Mouse (Mus musculus) embryonic facial prominence, embryonic 11.5 days (tissue): Measurements from ENCODE around the gene Sphk2. TPM values are rescaled to one million over a fixed set of nuclear protein-coding genes. Genes with fewer than 3 reads are reported as not detected.
A peak's percentile ranks its signal among the peaks of the same experiment; 100 is the strongest.

ENCODE experiments used
- ATAC-seq: fragments of 200-750 bp; cut with Nextera tagmentation; replicated peaks from 2 replicates; pipeline ENCODE4 v1.8.0; 2017; ENCODE audit warnings: low read depth; ENCODE audit not compliant: insufficient number of reproducible peaks, low FRiP score, low TSS enrichment
- DNase-seq: peaks from one replicate; pipeline ENCODE4 v3.0.0-alpha.2; 2015; ENCODE audit warnings: low spot score
- H3K27ac ChIP-seq: fragments of 300-500 bp; sonication (generic); replicated peaks from 2 replicates; pipeline ENCODE4 v1.5.1; 2014; ENCODE audit warnings: mild to moderate bottlenecking, low read depth, low read length, control low read depth
- H3K27me3 ChIP-seq: fragments of 300-500 bp; sonication (generic); 2 replicates; pipeline ENCODE4 v1.6.1; 2014; ENCODE audit warnings: mild to moderate bottlenecking, low read length, moderate library complexity, mixed read lengths; ENCODE audit not compliant: control insufficient read depth, insufficient read depth
- H3K36me3 ChIP-seq: fragments of 300-500 bp; sonication (generic); replicated peaks from 2 replicates; pipeline ENCODE4 v1.6.1; 2014; ENCODE audit warnings: low read depth, mild to moderate bottlenecking, low read length, moderate library complexity, mixed read lengths; ENCODE audit not compliant: control insufficient read depth, insufficient read depth
- H3K4me1 ChIP-seq: fragments of 300-500 bp; sonication (generic); 2 replicates; pipeline ENCODE4 v1.6.1; 2014; ENCODE audit warnings: low read length, mixed read lengths; ENCODE audit not compliant: control insufficient read depth, insufficient read depth
- H3K4me2 ChIP-seq: fragments of 300-500 bp; sonication (generic); 2 replicates; pipeline ENCODE4 v1.6.1; 2014; ENCODE audit warnings: low read depth, mild to moderate bottlenecking, control low read depth, low read length, moderate library complexity
- H3K4me3 ChIP-seq: fragments of 300-500 bp; sonication (generic); 2 replicates; pipeline ENCODE4 v1.5.1; 2014; ENCODE audit warnings: low read depth, low read length, control low read depth
- H3K9ac ChIP-seq: fragments of 300-500 bp; sonication (generic); replicated peaks from 2 replicates; pipeline ENCODE4 v1.6.1; 2014; ENCODE audit warnings: mild to moderate bottlenecking, control low read depth, low read length
- H3K9me3 ChIP-seq: fragments of 300-500 bp; sonication (generic); replicated peaks from 2 replicates; pipeline ENCODE4 v1.6.1; 2016; ENCODE audit warnings: mild to moderate bottlenecking, low read length, inconsistent platforms, mixed read lengths; ENCODE audit not compliant: control insufficient read depth
- WGBS: fragments of 180-500 bp; shearing (Covaris S2); extraction: QIAGEN DNeasy Blood & Tissue Kit; methylation state at CpG from one replicate; pipeline ENCODE4 v1.1.7; 2014; 5-methylcytosine and 5-hydroxymethylcytosine counted together
- polyA plus RNA-seq: library from polyadenylated mRNA; unstranded; fragments of >200 nt; fragmentation: Nextera tagmentation; extraction: Ambion mirVana; gene quantifications from 2 replicates; pipeline ENCODE4 v1.2.1, GENCODE M21; 2014

The Sphk2 gene
- polyA plus RNA-seq, 1 experiment from 2014 or later = 14.9 TPM

DNA sequence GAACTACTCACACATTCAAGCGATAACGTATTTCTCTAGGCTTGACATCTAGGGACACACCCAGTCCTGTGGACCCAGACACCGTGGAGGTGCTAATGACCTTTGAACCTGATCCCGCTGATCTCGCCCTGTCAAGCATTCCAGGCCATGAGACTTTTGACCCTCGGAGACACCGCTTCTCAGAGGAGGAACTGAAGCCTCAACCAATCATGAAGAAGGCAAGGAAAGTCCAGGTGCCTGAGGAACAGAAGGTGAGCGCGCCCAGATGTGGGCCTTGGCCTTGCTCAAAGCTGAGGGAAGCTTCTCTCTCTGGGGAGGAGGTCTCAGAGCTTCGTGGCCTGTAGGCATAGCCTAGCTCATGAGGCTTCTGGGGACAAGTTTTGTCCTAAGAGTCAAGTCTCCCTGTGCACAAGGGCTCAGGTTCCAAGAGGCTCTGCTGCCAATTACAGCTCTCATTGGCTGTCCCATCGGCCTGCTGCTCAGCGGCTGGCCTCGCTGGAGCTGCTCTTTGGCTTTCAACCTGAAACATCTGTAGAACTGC lies 9.5 kb downstream of the Sphk2 start:
- Histone ChIP-seq H3K9ac (no peak overlapping the region), H3K27ac (0 out of 2 replicates have a peak overlapping the region, but pooled peaks have one; percentile 31), H3K9me3 (no peaks in the 10 kb centered on the region), H3K27me3 (no peaks in the 10 kb centered on the region), H3K4me2 (peak overlapping the region; percentile 95), H3K4me1 (peaks cover 15% of the 10 kb centered on the region), H3K4me3 (no peak overlapping the region), H3K36me3 (peaks cover 11% of the 10 kb centered on the region)
- DNase-seq = peak; percentile 48
- WGBS = 41% methylated on average over 13 of the region's 13 CpGs
- no peak for ATAC-seq

DNA sequence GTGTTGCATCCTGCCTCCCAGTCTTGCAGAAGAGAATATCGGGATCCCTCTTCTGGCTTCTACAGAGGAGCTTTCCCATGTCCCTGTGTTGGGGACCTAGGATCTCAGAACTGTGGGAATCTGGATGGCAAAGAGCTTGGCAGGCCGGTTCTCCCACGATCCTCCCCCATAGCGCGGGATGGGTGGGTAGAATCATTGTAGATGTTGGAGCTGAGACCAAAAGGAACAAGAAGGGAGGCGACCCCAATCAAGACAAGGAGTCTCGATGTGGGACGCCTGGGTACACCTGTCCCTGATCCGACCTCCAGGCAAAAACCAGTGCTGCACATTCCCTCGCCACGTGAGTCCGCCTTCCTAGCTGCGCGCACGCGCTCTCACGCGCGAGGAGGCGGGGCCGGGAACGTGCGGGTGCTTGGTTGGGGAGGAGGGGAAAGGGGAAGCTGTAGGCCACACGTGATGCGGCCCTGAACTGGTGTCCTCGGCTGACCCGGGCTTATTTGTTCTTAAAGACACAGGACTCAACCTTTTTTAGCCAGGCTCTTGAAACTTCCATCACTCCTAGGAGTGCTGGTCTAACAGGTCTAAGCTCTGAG lies 10.3 kb downstream of the Sphk2 start:
- Histone ChIP-seq H3K27ac (peak overlapping the region; percentile 31), H3K27me3 (no peaks in the 10 kb centered on the region), H3K9ac (peak overlapping the region; percentile 29), H3K4me3 (peak overlapping the region; percentile 56), H3K9me3 (no peaks in the 10 kb centered on the region), H3K4me2 (peak overlapping the region; percentile 95), H3K4me1 (peaks cover 15% of the 10 kb centered on the region), H3K36me3 (peaks cover 7% of the 10 kb centered on the region)
- under 1% methylated on average over 27 of the region's 27 CpGs for WGBS
- DNase-seq (peak; percentile 91), ATAC-seq (no peak)

DNA sequence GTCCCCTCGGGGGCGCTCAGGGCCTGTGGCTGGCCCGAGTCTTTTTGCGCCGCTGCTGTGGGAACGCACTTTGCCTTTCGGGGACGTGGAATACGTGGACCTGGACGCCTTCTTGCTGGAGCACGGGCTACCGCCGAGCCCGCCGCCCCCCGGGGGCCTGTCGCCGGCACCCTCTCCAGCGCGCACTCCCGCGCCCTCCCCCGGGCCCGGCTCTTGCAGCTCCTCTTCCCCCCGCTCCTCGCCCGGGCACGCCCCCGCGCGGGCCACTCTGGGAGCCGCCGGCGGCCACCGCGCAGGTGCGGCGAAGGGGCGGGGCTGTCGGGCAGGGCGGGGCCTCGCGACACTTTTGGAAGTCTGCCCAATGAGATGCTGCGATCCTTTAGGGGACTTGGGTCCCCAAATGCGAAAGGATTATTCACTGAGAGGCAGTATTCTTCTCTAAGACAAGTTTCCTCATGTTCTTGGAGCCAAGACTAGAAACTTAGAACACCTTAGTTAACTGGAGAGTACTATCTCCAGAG lies 11.0 kb downstream of the Sphk2 start:
- Histone ChIP-seq H3K27me3 (no peaks in the 10 kb centered on the region), H3K4me3 (peak overlapping the region; percentile 56), H3K4me1 (peaks cover 15% of the 10 kb centered on the region), H3K27ac (peak overlapping the region; percentile 31; the same call in 1 of the 2 replicates), H3K9ac (peak overlapping the region; percentile 64), H3K4me2 (peak overlapping the region; percentile 95), H3K9me3 (no peaks in the 10 kb centered on the region), H3K36me3 (peaks cover under 1% of the 10 kb centered on the region)
- DNase-seq = peak; percentile 86
- WGBS = under 1% methylated on average over 42 of the region's 45 CpGs
- no peak for ATAC-seq

DNA sequence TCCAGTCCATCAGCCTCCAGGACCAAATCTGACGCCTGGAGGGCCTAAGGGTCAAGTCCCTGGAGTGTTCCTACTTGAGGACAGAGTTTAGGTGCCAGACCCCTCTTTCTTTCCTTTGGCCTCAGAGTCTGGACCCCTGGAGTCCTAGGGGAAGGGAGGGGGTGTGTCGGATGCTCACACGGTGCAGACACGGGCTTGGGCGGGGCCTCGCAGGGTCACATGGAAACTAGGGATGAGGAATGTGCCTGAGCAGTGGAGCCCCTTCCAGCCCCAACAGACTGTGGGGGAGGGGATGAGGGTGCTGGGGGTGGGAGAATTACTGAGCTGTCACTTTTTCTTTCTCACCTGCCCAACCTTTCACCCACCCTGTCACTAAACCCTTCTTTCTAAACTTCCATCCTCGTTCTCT lies 11.9 kb downstream of the Sphk2 start:
- Histone ChIP-seq H3K4me1 (peaks cover 15% of the 10 kb centered on the region), H3K9ac (peak overlapping the region; percentile 64), H3K4me3 (peak overlapping the region; percentile 56), H3K9me3 (no peaks in the 10 kb centered on the region), H3K4me2 (peak overlapping the region; percentile 95), H3K27ac (no peak overlapping the region), H3K27me3 (no peaks in the 10 kb centered on the region; the same call in 1 of the 2 replicates), H3K36me3 (no peaks in the 10 kb centered on the region)
- DNase-seq (peak; percentile 72), ATAC-seq (no peak)
- WGBS = 0% methylated on average over 7 of the region's 7 CpGs

DNA sequence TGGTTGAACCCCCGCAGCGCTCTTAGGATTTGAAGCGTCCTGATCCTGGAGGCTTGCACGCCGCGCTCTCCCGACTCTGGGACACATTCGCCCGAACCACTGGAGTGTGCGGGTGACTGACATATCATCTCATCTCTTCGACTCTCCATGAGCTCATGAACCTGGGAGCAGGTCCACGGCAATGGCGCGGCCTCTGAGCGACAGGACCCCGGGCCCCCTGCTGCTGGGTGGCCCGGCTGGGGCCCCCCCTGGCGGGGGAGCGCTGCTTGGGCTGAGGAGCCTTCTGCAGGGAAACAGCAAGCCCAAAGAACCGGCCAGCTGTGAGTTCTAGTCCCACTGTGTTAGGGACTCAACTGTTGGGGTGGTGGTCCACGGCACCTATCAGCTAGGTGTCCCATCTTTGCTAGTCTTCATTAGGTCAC lies 12.3 kb downstream of the Sphk2 start:
- peak; percentile 49 for DNase-seq
- H3K4me1 ChIP-seq = peaks cover 18% of the 10 kb centered on the region
- WGBS = 0% methylated on average over 21 of the region's 21 CpGs

DNA sequence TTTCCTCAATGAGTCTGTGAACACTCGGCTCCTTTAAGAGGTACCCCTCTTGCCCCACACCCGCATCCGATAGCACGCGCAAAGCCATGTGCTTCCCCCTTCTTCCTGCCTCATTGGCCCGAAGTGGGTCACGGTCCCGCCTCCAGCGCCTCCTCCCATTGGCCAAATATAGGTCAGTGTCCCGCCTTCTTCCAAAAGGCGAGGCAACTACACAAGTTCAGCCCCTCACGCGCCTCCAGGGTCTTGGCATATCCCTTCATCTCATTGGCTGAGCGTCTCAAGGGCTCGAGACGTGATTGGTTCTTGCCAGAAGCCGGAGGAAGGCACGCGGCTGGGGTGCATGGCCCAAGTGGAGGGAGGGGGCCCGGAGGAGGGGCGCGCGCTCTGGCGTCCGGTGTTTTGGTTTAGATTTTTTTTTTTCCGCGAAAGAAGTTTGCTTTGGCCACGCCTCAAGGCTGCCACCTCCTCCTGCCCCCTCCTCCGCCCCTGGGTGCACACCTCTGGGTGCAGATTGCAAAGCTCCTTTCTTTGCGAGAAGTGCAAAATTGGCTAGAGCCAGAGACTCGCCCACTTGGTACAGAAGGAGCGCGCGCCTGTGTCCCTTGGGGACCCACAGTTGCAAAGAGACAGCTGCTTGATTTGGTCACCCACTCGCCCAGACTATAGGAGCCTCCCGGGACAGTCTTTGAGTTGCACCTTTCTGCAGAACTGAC lies 12.9 kb downstream of the Sphk2 start, which contains the start of gene Dbp:
TSS of gene Dbp (plus strand) at position 359 of the 713 bp plus-strand sequence.
- DNase-seq (peak; percentile 99), ATAC-seq (peak; percentile 74)
- Histone ChIP-seq H3K9ac (peak within 1 kb of the TSS; percentile 54), H3K4me2 (peak within 1 kb of the TSS; percentile 95), H3K36me3 (no peaks in the 10 kb centered on the region), H3K27me3 (peaks cover 6% of the 10 kb centered on the region; the same call in 1 of the 2 replicates), H3K9me3 (no peaks in the 10 kb centered on the region), H3K4me1 (peaks cover 18% of the 10 kb centered on the region), H3K27ac (peak within 1 kb of the TSS; percentile 65), H3K4me3 (peak within 1 kb of the TSS; percentile 56)
- under 1% methylated on average over 36 of the region's 36 CpGs for WGBS

More for the DNA sequence above, 12.3 kb downstream of the Sphk2 start:
- no peak for ATAC-seq
- Histone ChIP-seq H3K36me3 (no peaks in the 10 kb centered on the region), H3K4me3 (peak overlapping the region; percentile 56), H3K9ac (peak overlapping the region; percentile 54), H3K4me2 (peak overlapping the region; percentile 95), H3K27me3 (peaks cover 2% of the 10 kb centered on the region; the same call in 1 of the 2 replicates), H3K27ac (peak overlapping the region; percentile 65), H3K9me3 (no peaks in the 10 kb centered on the region)

DNA sequence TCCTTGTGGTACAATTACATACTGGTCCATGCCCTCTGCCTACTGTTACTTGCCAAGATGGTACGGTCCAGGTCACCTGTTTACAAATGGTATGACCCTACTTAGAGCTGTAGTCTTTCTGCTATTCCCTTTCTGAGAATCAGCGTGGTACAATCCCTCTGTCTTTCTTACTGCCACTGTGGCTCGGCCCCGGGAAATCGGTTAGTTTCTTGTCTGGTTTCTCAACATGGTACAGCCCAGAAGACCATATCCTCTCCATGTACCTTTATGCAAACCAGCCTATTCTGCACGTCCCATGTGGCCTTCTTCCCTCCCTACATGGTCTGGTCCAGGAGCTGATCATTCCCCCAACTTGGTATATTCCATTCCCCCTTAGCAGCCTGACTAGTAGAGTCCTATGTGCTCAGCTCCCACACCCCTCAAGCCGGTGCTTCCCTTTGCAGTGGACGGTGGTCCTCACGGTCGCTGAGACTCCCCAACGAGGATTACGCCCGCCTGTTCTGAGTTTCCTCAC lies 13.7 kb downstream of the Sphk2 start:
- peak overlapping the region; percentile 53 for H3K9ac ChIP-seq
- peaks cover 12% of the 10 kb centered on the region for H3K27me3 ChIP-seq
- H3K36me3 ChIP-seq = no peaks in the 10 kb centered on the region
- WGBS = 1% methylated on average over 13 of the region's 13 CpGs
- ATAC-seq (peak; percentile 40), DNase-seq (peak; percentile 81)
- peak overlapping the region; percentile 37 for H3K4me3 ChIP-seq
- peak overlapping the region; percentile 73 for H3K4me2 ChIP-seq
- peaks cover 18% of the 10 kb centered on the region for H3K4me1 ChIP-seq
- H3K9me3 ChIP-seq = no peaks in the 10 kb centered on the region
- H3K27ac ChIP-seq = peak overlapping the region; percentile 62
